Mouse (Mus musculus) forebrain, postnatal 0 days (tissue): Measurements from ENCODE around the gene Eif3d. TPM values are rescaled to one million over a fixed set of nuclear protein-coding genes. Genes with fewer than 3 reads are reported as not detected.
A peak's percentile ranks its signal among the peaks of the same experiment; 100 is the strongest.

Experiments used
- ATAC-seq: fragments of 200-750 bp; cut with Nextera tagmentation; 2 replicates; pipeline ENCODE4 v1.8.0; 2017; ENCODE audit warnings: mild to moderate bottlenecking, moderate library complexity
- DNase-seq: peaks from one replicate; pipeline ENCODE4 v3.0.0-alpha.2; 2015
- H3K27ac ChIP-seq: fragments of 300-500 bp; sonication (generic); 2 replicates; pipeline ENCODE4 v1.5.1; 2014; ENCODE audit warnings: low read depth, mild to moderate bottlenecking, antibody characterized with exemption, low read length, moderate library complexity, mixed read lengths
- H3K27me3 ChIP-seq: fragments of 300-500 bp; sonication (generic); 2 replicates; pipeline ENCODE4 v1.6.1; 2014; ENCODE audit warnings: mild to moderate bottlenecking, low read length, mixed read lengths; ENCODE audit not compliant: insufficient read depth
- H3K36me3 ChIP-seq: fragments of 300-500 bp; sonication (generic); 2 replicates; pipeline ENCODE4 v1.6.1; 2014; ENCODE audit warnings: mild to moderate bottlenecking, moderate library complexity; ENCODE audit not compliant: insufficient read depth
- H3K4me1 ChIP-seq: fragments of 300-500 bp; sonication (generic); 2 replicates; pipeline ENCODE4 v1.6.1; 2014; ENCODE audit warnings: antibody characterized with exemption; ENCODE audit not compliant: insufficient read depth
- H3K4me2 ChIP-seq: fragments of 300-500 bp; sonication (generic); 2 replicates; pipeline ENCODE4 v1.6.1; 2014; ENCODE audit warnings: low read depth, mild to moderate bottlenecking, moderate library complexity
- H3K4me3 ChIP-seq: fragments of 300-500 bp; sonication (generic); 2 replicates; pipeline ENCODE4 v1.5.1; 2014; ENCODE audit warnings: low read depth, low read length, mixed read lengths
- H3K9ac ChIP-seq: fragments of 300-500 bp; sonication (generic); 2 replicates; pipeline ENCODE4 v1.6.1; 2014; ENCODE audit warnings: mild to moderate bottlenecking
- H3K9me3 ChIP-seq: fragments of 300-500 bp; sonication (generic); 2 replicates; pipeline ENCODE4 v1.6.1; 2016; ENCODE audit warnings: low read length
- CTCF ChIP-seq: sonication (generic); IDR thresholded peaks from 2 replicates; pipeline ENCODE4 v1.5.1; 2016; ENCODE audit warnings: antibody characterized with exemption, control low read depth, low read depth
- WGBS: fragments of 180-500 bp; shearing (Covaris S2); extraction: QIAGEN DNeasy Blood & Tissue Kit; methylation state at CpG from one replicate; pipeline ENCODE4 v1.1.7; 2014; 5-methylcytosine and 5-hydroxymethylcytosine counted together
- polyA plus RNA-seq: library from polyadenylated mRNA; unstranded; fragments of >200 nt; fragmentation: Nextera tagmentation; extraction: Ambion mirVana; gene quantifications from 2 replicates; pipeline ENCODE4 v1.2.1, GENCODE M21; 2015
- total RNA-seq: library from RNA; depleted of rRNA; stranded (reverse); fragments of >200 nt; gene quantifications from 2 replicates; pipeline ENCODE4 v1.2.3, GENCODE M21; 2014

Gene Eif3d
- total and polyA plus RNA-seq, 2 experiments from 2014 or later: 165 to 167 TPM

DNA sequence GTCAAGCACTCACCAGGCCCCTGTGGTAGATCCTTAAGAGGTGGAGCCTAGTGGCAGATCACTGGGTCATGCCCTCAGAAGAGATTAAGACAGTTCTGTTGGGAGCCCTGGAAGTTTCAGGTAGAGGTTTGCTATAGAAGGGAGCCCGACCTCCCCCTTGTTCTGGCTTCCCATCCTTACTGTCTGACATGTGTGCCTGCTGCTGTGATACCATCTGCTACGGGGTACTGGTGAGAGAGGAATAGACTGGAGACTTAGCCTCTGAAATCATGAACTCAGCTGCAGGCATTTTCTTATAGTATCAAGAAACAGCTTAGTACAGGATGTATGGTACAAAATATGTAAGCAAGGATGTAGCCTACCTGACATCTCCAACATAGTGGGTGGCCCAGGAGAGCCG, 17.7 kb downstream of the Eif3d start:
- Histone ChIP-seq H3K9me3 (no peaks in the 10 kb centered on the region), H3K9ac (no peak overlapping the region), H3K4me1 (peaks cover 17% of the 10 kb centered on the region), H3K27ac (no peak overlapping the region), H3K36me3 (peaks cover 41% of the 10 kb centered on the region), H3K27me3 (no peaks in the 10 kb centered on the region), H3K4me3 (no peak overlapping the region), H3K4me2 (no peak overlapping the region)
- ATAC-seq: no peak
- no peak for DNase-seq
- no peak for TF ChIP-seq CTCF
- WGBS: 80% methylated on average over 3 of the region's 3 CpGs

DNA sequence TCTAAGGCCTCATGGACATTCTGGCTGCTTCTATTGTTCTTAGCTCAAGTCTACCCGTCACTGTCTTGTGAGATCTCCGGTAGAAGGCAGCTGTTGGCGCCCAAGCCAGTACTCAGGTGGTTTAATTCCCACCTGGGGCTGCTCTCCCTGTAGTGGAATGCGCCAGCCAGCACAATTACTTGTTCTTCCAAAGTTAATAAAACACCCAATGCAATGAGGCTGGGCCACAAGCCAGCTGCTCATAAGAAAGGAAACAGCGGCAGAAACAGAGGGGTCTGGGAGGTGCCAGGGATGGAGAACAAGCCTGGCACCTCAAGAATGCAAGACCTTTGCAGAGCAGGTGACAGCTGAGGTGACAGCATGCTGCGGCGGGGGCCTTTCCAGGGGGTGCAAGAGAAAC, 21.6 kb downstream of the Eif3d start:
- peaks cover 4% of the 10 kb centered on the region; the same call in 1 of the 2 replicates for H3K4me1 ChIP-seq
- H3K9me3 ChIP-seq: no peaks in the 10 kb centered on the region
- no peak for TF ChIP-seq CTCF
- WGBS: 81% methylated on average over 7 of the region's 7 CpGs
- H3K36me3 ChIP-seq: peaks cover 70% of the 10 kb centered on the region
- ATAC-seq (no peak), DNase-seq (no peak)
- no peak overlapping the region for H3K4me3 ChIP-seq
- H3K4me2 ChIP-seq: no peak overlapping the region
- H3K27ac ChIP-seq: no peak overlapping the region
- no peak overlapping the region for H3K9ac ChIP-seq
- H3K27me3 ChIP-seq: no peaks in the 10 kb centered on the region

DNA sequence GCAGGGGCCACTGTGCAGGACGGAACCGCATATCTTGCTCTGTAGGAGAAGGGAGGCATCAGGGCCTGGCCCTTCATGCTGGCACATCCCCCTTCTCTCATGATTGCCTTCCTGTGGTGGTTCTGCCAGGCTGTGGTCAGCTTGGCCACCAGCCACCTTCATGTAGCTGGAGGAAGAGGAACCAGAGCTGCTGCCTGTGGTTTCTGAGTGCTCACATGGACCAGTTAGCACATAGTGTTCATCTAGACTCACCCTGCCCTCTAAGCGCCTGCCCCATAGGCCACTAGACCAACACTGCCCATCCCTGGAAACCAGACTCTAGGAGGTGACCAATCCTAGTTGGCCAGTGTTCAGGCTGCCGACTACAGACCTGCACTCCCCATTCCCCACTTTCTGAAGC, 24.9 kb downstream of the Eif3d start:
- Histone ChIP-seq H3K9me3 (no peaks in the 10 kb centered on the region), H3K4me2 (no peak overlapping the region), H3K36me3 (peaks cover 75% of the 10 kb centered on the region), H3K4me1 (no peaks in the 10 kb centered on the region), H3K4me3 (no peak overlapping the region), H3K27me3 (no peaks in the 10 kb centered on the region), H3K27ac (no peak overlapping the region), H3K9ac (no peak overlapping the region)
- WGBS: 92% methylated on average over 4 of the region's 4 CpGs
- no peak for TF ChIP-seq CTCF
- no peak for DNase-seq
- ATAC-seq: no peak

DNA sequence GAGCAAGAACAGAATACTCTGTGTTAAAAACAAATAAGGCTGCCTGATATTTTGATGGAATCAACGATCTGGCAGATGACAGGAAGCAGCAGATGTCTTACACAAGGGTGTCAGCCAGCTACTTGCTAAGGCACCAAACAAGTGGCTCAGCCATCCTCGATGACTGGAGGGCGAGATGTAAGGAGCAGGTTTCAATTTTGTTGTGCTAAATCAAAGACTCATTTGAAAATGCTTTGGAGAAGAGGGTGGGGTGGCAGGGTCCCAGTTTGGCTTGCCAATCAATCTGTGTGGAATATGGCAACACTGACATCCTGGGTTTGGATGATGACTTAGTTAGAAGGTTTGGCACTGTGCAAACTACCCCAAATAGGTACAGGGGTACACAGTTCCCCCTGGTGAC, 29.1 kb downstream of the Eif3d start:
- H3K27ac ChIP-seq: peak overlapping the region; percentile 29; the same call in 1 of the 2 replicates

DNA sequence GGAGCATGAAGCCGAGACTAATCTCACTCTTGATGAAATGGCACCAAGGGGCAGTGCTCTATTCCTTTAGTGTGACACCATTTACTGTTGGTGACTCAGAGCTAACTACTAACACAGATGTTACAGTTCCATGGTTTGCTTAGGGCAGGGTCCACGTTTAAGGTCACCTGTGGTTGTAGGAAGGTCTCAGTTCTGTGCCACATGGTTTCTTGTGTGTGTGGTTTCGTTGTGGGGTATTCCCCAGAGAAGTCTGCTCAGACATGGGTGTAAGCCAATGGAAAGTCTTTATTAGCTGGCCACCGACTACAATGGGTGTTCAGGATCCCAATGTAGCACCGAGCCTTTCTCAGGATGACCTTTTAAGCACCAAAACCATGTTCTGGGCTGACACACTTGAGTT, 32.1 kb downstream of the Eif3d start:
- Histone ChIP-seq H3K4me3 (no peak overlapping the region), H3K36me3 (peaks cover 23% of the 10 kb centered on the region), H3K4me1 (peaks cover 16% of the 10 kb centered on the region), H3K27me3 (no peaks in the 10 kb centered on the region), H3K4me2 (no peak overlapping the region), H3K27ac (no peak overlapping the region), H3K9me3 (no peaks in the 10 kb centered on the region), H3K9ac (no peak overlapping the region)
- WGBS: 81% methylated on average over 5 of the region's 5 CpGs
- TF ChIP-seq CTCF: no peak
- ATAC-seq: no peak
- no peak for DNase-seq

More for the DNA sequence above, 29.1 kb downstream of the Eif3d start:
- H3K36me3 ChIP-seq: peaks cover 43% of the 10 kb centered on the region
- peak; percentile 72 for DNase-seq
- H3K4me3 ChIP-seq: no peak overlapping the region
- no peaks in the 10 kb centered on the region for H3K4me1 ChIP-seq
- H3K27me3 ChIP-seq: no peaks in the 10 kb centered on the region
- H3K9me3 ChIP-seq: no peaks in the 10 kb centered on the region
- TF ChIP-seq CTCF: no peak
- ATAC-seq: peak; percentile 86
- 54% methylated on average over 3 of the region's 3 CpGs for WGBS
- no peak overlapping the region for H3K4me2 ChIP-seq
- H3K9ac ChIP-seq: no peak overlapping the region

DNA sequence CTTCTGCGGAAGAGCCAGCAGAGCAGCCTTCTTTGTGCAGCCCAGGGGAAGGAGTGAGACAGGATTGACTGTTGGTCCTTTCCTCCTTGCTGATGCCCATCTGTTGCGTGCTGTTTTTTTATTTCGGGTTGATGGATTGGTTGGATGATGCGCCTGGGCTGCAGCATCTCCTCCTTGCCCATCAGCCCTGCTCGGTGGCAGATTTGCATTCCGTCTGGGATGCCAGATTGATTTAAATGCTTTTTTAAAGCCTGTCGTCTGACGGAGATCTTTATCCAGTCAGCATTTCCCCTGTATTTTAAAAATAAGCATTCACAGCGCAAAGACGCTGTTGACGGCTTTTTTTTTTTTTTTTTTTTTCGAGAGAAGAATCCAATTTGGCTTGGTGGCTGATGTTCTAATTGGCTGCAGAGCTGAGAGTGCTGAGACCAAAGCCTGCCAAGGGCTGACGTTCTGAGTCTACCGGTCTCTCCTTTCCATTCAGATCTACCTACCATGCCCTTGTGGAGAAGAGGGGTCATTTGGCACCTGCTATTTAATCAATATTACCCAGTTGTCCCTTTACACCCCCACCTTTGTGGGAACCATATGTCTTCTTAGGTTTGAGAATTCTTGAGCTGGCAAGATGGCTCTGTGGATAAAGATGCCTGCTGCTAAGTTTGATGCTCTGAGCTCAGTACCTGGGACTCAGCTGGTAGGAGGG, 34.8 kb downstream of the Eif3d start:
- Histone ChIP-seq H3K27ac (peak overlapping the region; percentile 84), H3K36me3 (no peaks in the 10 kb centered on the region), H3K9me3 (no peaks in the 10 kb centered on the region), H3K9ac (no peak overlapping the region), H3K4me2 (peak overlapping the region; percentile 26), H3K27me3 (no peaks in the 10 kb centered on the region), H3K4me1 (peaks cover 20% of the 10 kb centered on the region), H3K4me3 (no peak overlapping the region)
- no peak for TF ChIP-seq CTCF
- 36% methylated on average over 14 of the region's 14 CpGs for WGBS
- peak; percentile 82 for ATAC-seq
- DNase-seq: peak; percentile 88

DNA sequence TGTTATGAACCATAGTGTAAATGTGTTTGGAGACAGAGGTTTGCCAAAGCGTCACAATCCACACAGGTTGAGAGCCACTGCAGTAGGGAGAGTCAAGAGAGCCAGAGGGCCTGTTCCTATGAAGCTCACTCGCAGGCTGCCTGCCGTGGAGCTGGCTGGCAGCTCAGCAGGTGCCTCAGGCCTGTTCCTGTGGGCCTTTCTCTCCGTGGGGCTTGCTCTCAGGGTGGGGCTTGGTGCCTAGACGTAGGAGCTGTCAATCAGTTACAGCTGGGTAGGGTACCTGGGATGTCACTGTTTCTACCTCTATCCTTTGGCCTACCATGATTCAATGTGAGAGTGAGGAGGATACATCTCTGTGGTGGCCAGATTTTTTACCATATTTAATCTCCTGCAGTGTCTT, 35.6 kb downstream of the Eif3d start:
- ATAC-seq (no peak), DNase-seq (no peak)
- Histone ChIP-seq H3K36me3 (no peaks in the 10 kb centered on the region), H3K27ac (peak overlapping the region; percentile 84), H3K4me3 (no peak overlapping the region), H3K4me2 (no peak overlapping the region), H3K9me3 (no peaks in the 10 kb centered on the region), H3K27me3 (no peaks in the 10 kb centered on the region), H3K9ac (no peak overlapping the region), H3K4me1 (peaks cover 21% of the 10 kb centered on the region)
- WGBS: 54% methylated on average over 5 of the region's 5 CpGs
- no peak for TF ChIP-seq CTCF
